Mouse (Mus musculus) G1E (cell line): Measurements from ENCODE around the gene Lmod3.

ENCODE experiments used
- CTCF ChIP-seq: IDR thresholded peaks from 2 replicates; pipeline ENCODE4 v1.5.1; 2012; ENCODE audit warnings: low read depth, low read length, inconsistent platforms, mixed read lengths
- GATA1 ChIP-seq: IDR thresholded peaks from 2 replicates; pipeline ENCODE4 v1.6.1; 2012; ENCODE audit warnings: borderline replicate concordance, low read length, inconsistent platforms, mixed read lengths
- GATA2 ChIP-seq: IDR thresholded peaks from 2 replicates; pipeline ENCODE4 v1.6.1; 2012; ENCODE audit warnings: low read depth, low read length, inconsistent platforms, borderline replicate concordance
- POLR2AphosphoS5 ChIP-seq: IDR thresholded peaks from 2 replicates; pipeline ENCODE4 v1.6.1; 2012; ENCODE audit warnings: low read depth, low read length, inconsistent platforms; ENCODE audit not compliant: insufficient replicate concordance
- TAL1 ChIP-seq: conservative IDR thresholded peaks from 2 replicates; pipeline ENCODE4 v1.6.1; 2012; ENCODE audit warnings: low read depth, low read length, inconsistent platforms, mixed read lengths

DNA sequence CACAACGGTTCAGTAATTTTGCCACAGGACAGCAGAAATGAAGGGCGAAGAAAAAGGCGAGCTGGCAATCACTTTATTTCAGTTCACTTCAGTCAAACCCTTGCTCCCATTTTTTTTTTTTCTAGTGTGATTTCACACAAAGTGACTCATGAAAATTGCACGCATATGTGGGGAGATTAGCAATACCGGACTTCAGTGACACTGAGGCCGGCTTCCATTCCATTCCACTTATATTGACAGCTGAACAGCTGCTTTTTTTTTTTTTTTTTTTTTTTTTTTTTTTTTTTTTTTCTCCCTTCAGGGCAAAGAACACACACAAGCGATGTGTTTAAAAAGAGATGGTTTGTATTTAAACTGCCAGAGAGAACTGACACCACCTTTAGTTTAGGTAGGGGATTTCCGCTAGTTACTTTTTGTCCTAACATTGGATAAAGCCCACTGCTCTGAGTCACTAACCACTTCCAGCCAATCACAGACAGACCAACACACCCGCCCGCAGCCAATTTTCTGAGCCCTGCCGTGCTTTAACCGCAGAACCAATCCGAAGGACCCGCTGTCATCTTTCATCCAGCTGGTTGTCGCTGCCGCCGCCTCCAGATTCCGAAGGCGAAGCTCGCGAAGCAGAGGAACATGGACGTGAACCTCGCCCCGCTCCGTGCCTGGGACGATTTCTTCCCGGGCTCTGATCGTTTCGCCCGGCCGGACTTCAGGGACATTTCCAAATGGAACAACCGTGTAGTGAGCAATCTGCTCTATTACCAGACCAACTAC, 42.2 kb downstream of the Lmod3 start, which contains the start of gene Arl6ip5:
- TF ChIP-seq TAL1 (no peak), CTCF (no peak), GATA1 (no peak), GATA2 (no peak), POLR2AphosphoS5 (no peak)
